Mouse (Mus musculus): ENCODE measurements around the gene Bbx. TPM values are rescaled to one million over a fixed set of nuclear protein-coding genes. Genes with fewer than 3 reads are reported as not detected.

Gene Bbx
- total and polyA plus RNA-seq, 3 experiments: 3.7 to 112 (median 43.7) TPM

DNA sequence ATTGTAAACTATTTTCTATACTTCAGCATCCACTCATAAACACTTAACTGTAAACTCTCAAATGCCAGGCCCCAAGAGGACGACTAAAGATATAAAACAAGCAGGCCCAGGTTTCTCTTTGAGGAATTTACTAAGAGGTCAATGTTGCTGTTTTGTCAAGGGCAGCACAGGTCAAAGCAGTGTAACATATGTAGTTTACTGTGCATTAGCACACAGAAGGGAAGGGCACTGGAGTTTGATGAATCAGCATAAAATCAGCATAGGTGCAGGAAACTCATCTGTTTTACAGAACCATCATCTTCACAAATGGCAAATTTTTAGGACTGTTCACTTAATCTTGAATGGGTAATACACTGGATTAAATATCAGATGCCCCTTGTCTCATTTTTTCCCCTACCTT is 205.9 kb downstream of the Bbx start:
- no peaks in the 10 kb centered on the region for H3K27me3 ChIP-seq (ENCODE audit: insufficient read depth, low read length)
- ATAC-seq (ENCODE audit: extremely low read depth, insufficient number of reproducible peaks, low FRiP score, poor library complexity, severe bottlenecking) (no peak), DNase-seq (ENCODE audit: low spot score) (no peak)
- TF ChIP-seq CTCF (IDR thresholded peaks at IDR 0.05; ENCODE audit: low read depth, low read length) (no peak), POLR2AphosphoS5 (IDR thresholded peaks at IDR 0.05; ENCODE audit: insufficient replicate concordance, low read depth, low read length) (no peak), GATA2 (IDR thresholded peaks at IDR 0.05; ENCODE audit: borderline replicate concordance, low read depth, low read length) (no peak), TAL1 (conservative IDR thresholded peaks at IDR 0.05; ENCODE audit: low read depth, low read length) (no peak), GATA1 (IDR thresholded peaks at IDR 0.05; ENCODE audit: borderline replicate concordance, low read length) (no peak)
- peaks cover 43% of the 10 kb centered on the region for H3K36me3 ChIP-seq (replicated peaks)
- peaks cover 12% of the 10 kb centered on the region; the same call in 1 of the 2 replicates for H3K4me1 ChIP-seq (ENCODE audit: insufficient read depth, low read depth, low read length)
- H3K4me3 ChIP-seq (ENCODE audit: low read depth, low read length): no peak overlapping the region
- H3K9me3 ChIP-seq (replicated peaks): no peaks in the 10 kb centered on the region

GRCm38 (mm10) chr16:50224946-50225345 is 207.2 kb downstream of the Bbx start:
- DNase-seq (ENCODE audit: low spot score) (no peak), ATAC-seq (ENCODE audit: extremely low read depth, insufficient number of reproducible peaks, low FRiP score, poor library complexity, severe bottlenecking) (no peak)
- Histone ChIP-seq H3K4me3 (ENCODE audit: low read depth, low read length) (no peak overlapping the region), H3K36me3 (replicated peaks) (peaks cover 42% of the 10 kb centered on the region), H3K4me1 (ENCODE audit: insufficient read depth, low read depth, low read length) (peaks cover 12% of the 10 kb centered on the region; the same call in 1 of the 2 replicates), H3K27me3 (ENCODE audit: insufficient read depth, low read length) (no peaks in the 10 kb centered on the region), H3K9me3 (replicated peaks) (no peaks in the 10 kb centered on the region)
- TF ChIP-seq TAL1 (conservative IDR thresholded peaks at IDR 0.05; ENCODE audit: low read depth, low read length) (no peak), CTCF (IDR thresholded peaks at IDR 0.05; ENCODE audit: low read depth, low read length) (no peak), GATA2 (IDR thresholded peaks at IDR 0.05; ENCODE audit: borderline replicate concordance, low read depth, low read length) (no peak), GATA1 (IDR thresholded peaks at IDR 0.05; ENCODE audit: borderline replicate concordance, low read length) (no peak), POLR2AphosphoS5 (IDR thresholded peaks at IDR 0.05; ENCODE audit: insufficient replicate concordance, low read depth, low read length) (no peak)

DNA sequence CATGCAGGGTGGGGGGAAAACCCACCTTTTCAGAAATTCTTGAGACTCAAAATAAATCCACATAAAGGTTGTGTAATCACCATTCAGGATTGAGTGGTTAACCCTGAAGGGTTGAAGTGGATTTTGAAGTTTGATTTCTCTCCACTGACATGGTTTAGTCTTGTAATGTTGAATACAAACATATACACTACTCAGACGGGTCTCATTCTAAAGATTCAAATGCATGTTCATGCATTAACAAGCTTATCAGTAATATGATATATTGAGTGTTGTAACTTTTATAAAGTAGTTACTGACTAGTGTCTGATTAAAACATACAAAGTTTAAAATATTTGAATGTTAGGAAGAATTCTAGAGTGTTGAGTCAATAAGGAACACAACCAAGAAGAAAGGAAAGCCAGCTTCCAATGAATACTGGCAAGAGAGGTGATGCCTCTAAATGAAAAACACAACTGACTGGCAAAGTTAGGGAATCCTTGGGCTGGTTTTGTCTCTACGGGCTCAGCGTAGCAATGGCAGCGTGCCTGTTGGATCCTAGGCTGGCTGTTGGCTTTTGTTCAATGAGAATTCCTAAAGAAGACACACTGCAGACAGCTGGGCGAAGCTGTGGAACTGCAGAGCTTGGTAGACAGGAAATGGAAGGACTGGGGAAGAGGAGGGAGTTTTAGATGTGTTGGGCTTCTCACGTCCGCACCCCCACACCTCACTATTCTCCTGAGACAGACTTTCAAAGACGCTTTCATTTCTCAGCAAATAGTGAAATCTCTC is 211.3 kb downstream of the Bbx start:
- Histone ChIP-seq H3K27me3 (ENCODE audit: insufficient read depth, low read length) (no peaks in the 10 kb centered on the region), H3K4me1 (ENCODE audit: insufficient read depth, low read depth, low read length) (peaks cover 3% of the 10 kb centered on the region; the same call in 1 of the 2 replicates), H3K4me3 (ENCODE audit: low read depth, low read length) (no peak overlapping the region), H3K9me3 (replicated peaks) (no peaks in the 10 kb centered on the region), H3K36me3 (replicated peaks) (peaks cover 55% of the 10 kb centered on the region)
- DNase-seq (ENCODE audit: low spot score): no peak
- TF ChIP-seq GATA2 (IDR thresholded peaks at IDR 0.05; ENCODE audit: borderline replicate concordance, low read depth, low read length) (no peak), POLR2AphosphoS5 (IDR thresholded peaks at IDR 0.05; ENCODE audit: insufficient replicate concordance, low read depth, low read length) (no peak), TAL1 (conservative IDR thresholded peaks at IDR 0.05; ENCODE audit: low read depth, low read length) (no peak), GATA1 (IDR thresholded peaks at IDR 0.05; ENCODE audit: borderline replicate concordance, low read length) (no peak), CTCF (IDR thresholded peaks at IDR 0.05; ENCODE audit: low read depth, low read length) (no peak)
- ATAC-seq (ENCODE audit: extremely low read depth, insufficient number of reproducible peaks, low FRiP score, poor library complexity, severe bottlenecking): no peak

- peaks cover 50% of the 10 kb centered on the region for H3K36me3 ChIP-seq (replicated peaks)
- TF ChIP-seq GATA2 (IDR thresholded peaks at IDR 0.05; ENCODE audit: borderline replicate concordance, low read depth, low read length): no peak
- TF ChIP-seq POLR2AphosphoS5 (IDR thresholded peaks at IDR 0.05; ENCODE audit: insufficient replicate concordance, low read depth, low read length): no peak
- TF ChIP-seq GATA1 (IDR thresholded peaks at IDR 0.05; ENCODE audit: borderline replicate concordance, low read length): no peak
- TF ChIP-seq CTCF (IDR thresholded peaks at IDR 0.05; ENCODE audit: low read depth, low read length): no peak
- no peak for TF ChIP-seq TAL1 (conservative IDR thresholded peaks at IDR 0.05; ENCODE audit: low read depth, low read length)
- ATAC-seq (ENCODE audit: extremely low read depth, insufficient number of reproducible peaks, low FRiP score, poor library complexity, severe bottlenecking) (no peak), DNase-seq (ENCODE audit: low spot score) (no peak)
- no peak overlapping the region for H3K4me3 ChIP-seq (ENCODE audit: low read depth, low read length)
- no peaks in the 10 kb centered on the region for H3K9me3 ChIP-seq (replicated peaks)
- H3K4me1 ChIP-seq (ENCODE audit: insufficient read depth, low read depth, low read length): no peaks in the 10 kb centered on the region; the same call in 1 of the 2 replicates
- no peaks in the 10 kb centered on the region for H3K27me3 ChIP-seq (ENCODE audit: insufficient read depth, low read length)
These were observed 215.1 kb downstream of the Bbx start for GRCm38 (mm10) chr16:50217084-50217483.

DNA sequence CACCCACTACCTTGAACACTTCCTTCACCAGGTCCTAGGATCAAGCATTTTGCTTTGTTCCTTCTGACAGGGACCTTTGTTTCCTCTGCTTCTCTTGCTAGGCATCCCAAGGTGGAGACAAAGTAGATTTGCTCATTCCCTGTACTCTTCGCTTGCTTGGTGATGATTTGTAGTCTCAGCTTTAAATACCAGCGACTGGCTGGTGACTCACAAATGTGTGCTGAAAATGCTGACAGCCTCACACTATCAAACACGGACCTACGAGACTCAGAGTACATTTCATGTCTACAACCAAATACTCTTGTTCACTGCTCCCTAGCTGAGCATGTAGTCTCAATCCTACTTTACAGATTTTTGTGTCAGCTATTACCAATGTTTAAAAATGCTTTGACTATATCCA is 220.5 kb downstream of the Bbx start:
- no peaks in the 10 kb centered on the region for H3K27me3 ChIP-seq (ENCODE audit: insufficient read depth, low read length)
- peaks cover 24% of the 10 kb centered on the region for H3K4me1 ChIP-seq (ENCODE audit: insufficient read depth, low read depth, low read length)
- H3K4me3 ChIP-seq (ENCODE audit: low read depth, low read length): no peak overlapping the region
- no peaks in the 10 kb centered on the region for H3K9me3 ChIP-seq (replicated peaks)
- no peak for TF ChIP-seq POLR2AphosphoS5 (IDR thresholded peaks at IDR 0.05; ENCODE audit: insufficient replicate concordance, low read depth, low read length)
- TF ChIP-seq TAL1 (conservative IDR thresholded peaks at IDR 0.05; ENCODE audit: low read depth, low read length): no peak
- no peak for TF ChIP-seq GATA2 (IDR thresholded peaks at IDR 0.05; ENCODE audit: borderline replicate concordance, low read depth, low read length)
- TF ChIP-seq GATA1 (IDR thresholded peaks at IDR 0.05; ENCODE audit: borderline replicate concordance, low read length): no peak
- TF ChIP-seq CTCF (IDR thresholded peaks at IDR 0.05; ENCODE audit: low read depth, low read length): no peak
- ATAC-seq (ENCODE audit: extremely low read depth, insufficient number of reproducible peaks, low FRiP score, poor library complexity, severe bottlenecking) (no peak), DNase-seq (ENCODE audit: low spot score) (no peak)
- peaks cover 57% of the 10 kb centered on the region for H3K36me3 ChIP-seq (replicated peaks)

- Histone ChIP-seq H3K27me3 (ENCODE audit: insufficient read depth, low read length) (no peaks in the 10 kb centered on the region), H3K4me3 (ENCODE audit: low read depth, low read length) (no peak overlapping the region; the same call in 1 of the 2 replicates), H3K36me3 (replicated peaks) (peaks cover 56% of the 10 kb centered on the region), H3K9me3 (replicated peaks) (no peaks in the 10 kb centered on the region), H3K4me1 (ENCODE audit: insufficient read depth, low read depth, low read length) (peaks cover 28% of the 10 kb centered on the region)
- TF ChIP-seq GATA1 (IDR thresholded peaks at IDR 0.05; ENCODE audit: borderline replicate concordance, low read length) (no peak), TAL1 (conservative IDR thresholded peaks at IDR 0.05; ENCODE audit: low read depth, low read length) (no peak), CTCF (IDR thresholded peaks at IDR 0.05; ENCODE audit: low read depth, low read length) (no peak), POLR2AphosphoS5 (IDR thresholded peaks at IDR 0.05; ENCODE audit: insufficient replicate concordance, low read depth, low read length) (no peak), GATA2 (IDR thresholded peaks at IDR 0.05; ENCODE audit: borderline replicate concordance, low read depth, low read length) (no peak)
- ATAC-seq (ENCODE audit: extremely low read depth, insufficient number of reproducible peaks, low FRiP score, poor library complexity, severe bottlenecking): peak; percentile 40; the same call in 1 of the 2 replicates
- DNase-seq (ENCODE audit: low spot score): no peak
These were observed 221.0 kb downstream of the Bbx start for GRCm38 (mm10) chr16:50211231-50211630.
